Mouse (Mus musculus) brain, adult 10 weeks (tissue): ENCODE results near the gene Slc23a3. TPM values are rescaled to one million over a fixed set of nuclear protein-coding genes. Genes with fewer than 3 reads are reported as not detected.

ENCODE experiments used
- polyA plus RNA-seq: library from polyadenylated mRNA; stranded (reverse); fragments of 350-450 nt; fragmentation: Illumina TruSeq; extraction: RNeasy Lipid Tissue Mini Kit (QIAGEN cat#74804); gene quantifications from one replicate; pipeline ENCODE4 v1.2.3, GENCODE M21; 2015; ENCODE audit warnings: low read depth, low replicate concordance

Slc23a3 gene
- polyA plus RNA-seq, result 1.2 TPM

GRCm38 (mm10) chr1:75133421-75134207 lies at the start of gene Slc23a3:
Gene Slc23a3, minus strand, starts transcription at chr1:75133890.

GRCm38 (mm10) chr1:75180105-75180590 lies 46.5 kb upstream of the Slc23a3 start, which contains the start of gene Abcb6:
Gene Abcb6, minus strand, starts transcription at chr1:75180392.

GRCm38 (mm10) chr1:75168472-75169464 lies 35.1 kb upstream of the Slc23a3 start, which contains the start of gene Zfand2b:
Gene Zfand2b, plus strand, starts transcription at chr1:75168646.

DNA sequence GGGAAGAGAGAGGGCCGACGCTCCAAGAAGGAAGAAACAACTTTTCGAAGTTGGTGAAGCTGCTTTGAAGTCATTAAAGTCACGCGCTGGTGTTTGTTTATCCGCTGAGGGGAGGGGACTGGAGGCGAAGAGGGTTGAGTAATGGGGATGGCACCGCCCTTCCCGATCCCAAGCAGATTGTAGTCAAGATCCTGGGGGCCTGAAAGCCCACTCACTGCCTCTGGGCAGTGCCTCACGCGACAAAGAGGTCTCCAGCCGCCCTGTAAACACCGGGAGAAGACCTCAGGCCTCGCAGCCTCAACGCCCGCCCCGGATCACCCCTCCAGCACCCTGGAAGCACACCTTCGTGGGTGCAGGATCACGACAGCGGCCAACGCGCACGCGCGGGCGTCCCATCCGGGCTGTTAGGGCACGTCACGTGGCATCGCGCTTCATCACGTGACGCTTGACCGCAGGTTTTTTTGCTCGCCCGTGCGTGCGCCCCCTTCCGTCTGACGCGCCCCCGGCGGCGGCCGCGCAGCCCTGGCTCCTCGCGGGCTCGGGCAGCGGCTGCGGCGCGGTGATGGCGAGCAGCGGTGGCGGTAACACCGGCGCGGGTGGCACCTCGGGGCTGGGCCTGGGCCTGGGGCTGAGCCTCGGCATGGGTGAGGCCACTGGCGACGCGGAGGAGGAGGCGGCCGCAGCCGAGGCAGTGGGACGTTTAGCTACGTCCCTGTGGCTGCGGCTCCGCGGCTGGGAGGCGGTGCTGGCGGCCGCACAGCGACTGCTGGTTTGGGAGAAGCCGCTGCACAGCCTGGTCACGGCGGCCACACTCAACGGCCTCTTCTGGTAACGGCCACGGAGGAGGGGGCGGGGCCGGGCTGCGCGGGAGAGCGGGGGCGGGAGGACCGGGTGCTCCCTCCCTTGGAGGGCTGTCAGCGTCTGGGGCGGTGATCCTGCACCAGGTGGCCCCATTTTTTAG lies 8.9 kb upstream of the Slc23a3 start, which contains the start of the genes Cnppd1 and Retreg2:
Gene Cnppd1 (minus strand): TSS at position 411 of the 961 bp plus-strand sequence.
Gene Retreg2 (plus strand): TSS at position 478 of the 961 bp plus-strand sequence.

GRCm38 (mm10) chr1:75124346-75125321 lies 9.1 kb downstream of the Slc23a3 start, which contains the start of gene Nhej1:
Gene Nhej1, minus strand, starts transcription at chr1:75125200.

Other genes with a start within 250 kb of the Slc23a3 start
- gene Fev, start 248.5 kb downstream of the Slc23a3 start, polyA plus RNA-seq, result 0.42 TPM
- gene Cryba2, start 240.7 kb downstream of the Slc23a3 start, polyA plus RNA-seq, result 0.74 TPM
- gene Cfap65, start 198.3 kb downstream of the Slc23a3 start, polyA plus RNA-seq, result 3.9 TPM
- gene Ihh, start 182.2 kb downstream of the Slc23a3 start, polyA plus RNA-seq, result 0.30 TPM
- 2.9 TPM for gene Nhej1, start 8.7 kb downstream of the Slc23a3 start, polyA plus RNA-seq
- 32.5 TPM for gene Cnppd1, start 8.8 kb upstream of the Slc23a3 start, polyA plus RNA-seq
- 177 TPM for gene Retreg2, start 8.9 kb upstream of the Slc23a3 start, polyA plus RNA-seq
- 38.9 TPM for gene Zfand2b, start 34.8 kb upstream of the Slc23a3 start, polyA plus RNA-seq
- gene Abcb6, start 46.5 kb upstream of the Slc23a3 start, polyA plus RNA-seq, result 16.0 TPM
- 23.9 TPM for gene Ankzf1, start 58.3 kb upstream of the Slc23a3 start, polyA plus RNA-seq
- 87.2 TPM for gene Atg9a, start 58.3 kb upstream of the Slc23a3 start, polyA plus RNA-seq
- gene Glb1l, start 76.9 kb upstream of the Slc23a3 start, polyA plus RNA-seq, result 9.7 TPM
- gene Stk16, start 76.9 kb upstream of the Slc23a3 start, polyA plus RNA-seq, result 131 TPM
- 815 TPM for gene Tuba4a, start 86.0 kb upstream of the Slc23a3 start, polyA plus RNA-seq
- gene A630095N17Rik, start 98.2 kb upstream of the Slc23a3 start, polyA plus RNA-seq, result not detected
- 126 TPM for gene Dnajb2, start 102.5 kb upstream of the Slc23a3 start, polyA plus RNA-seq
- gene Ptprn, start 130.6 kb upstream of the Slc23a3 start, polyA plus RNA-seq, result 334 TPM
- 298 TPM for gene Resp18, start 144.5 kb upstream of the Slc23a3 start, polyA plus RNA-seq
- 71.3 TPM for gene Dnpep, start 184.1 kb upstream of the Slc23a3 start, polyA plus RNA-seq
- gene Des, start 226.4 kb upstream of the Slc23a3 start, polyA plus RNA-seq, result 2.4 TPM
- gene Speg, start 241.4 kb upstream of the Slc23a3 start, polyA plus RNA-seq, result 92.7 TPM